7 mouse cellular contexts compared by ENCODE assay signal in the genomic region with DNA sequence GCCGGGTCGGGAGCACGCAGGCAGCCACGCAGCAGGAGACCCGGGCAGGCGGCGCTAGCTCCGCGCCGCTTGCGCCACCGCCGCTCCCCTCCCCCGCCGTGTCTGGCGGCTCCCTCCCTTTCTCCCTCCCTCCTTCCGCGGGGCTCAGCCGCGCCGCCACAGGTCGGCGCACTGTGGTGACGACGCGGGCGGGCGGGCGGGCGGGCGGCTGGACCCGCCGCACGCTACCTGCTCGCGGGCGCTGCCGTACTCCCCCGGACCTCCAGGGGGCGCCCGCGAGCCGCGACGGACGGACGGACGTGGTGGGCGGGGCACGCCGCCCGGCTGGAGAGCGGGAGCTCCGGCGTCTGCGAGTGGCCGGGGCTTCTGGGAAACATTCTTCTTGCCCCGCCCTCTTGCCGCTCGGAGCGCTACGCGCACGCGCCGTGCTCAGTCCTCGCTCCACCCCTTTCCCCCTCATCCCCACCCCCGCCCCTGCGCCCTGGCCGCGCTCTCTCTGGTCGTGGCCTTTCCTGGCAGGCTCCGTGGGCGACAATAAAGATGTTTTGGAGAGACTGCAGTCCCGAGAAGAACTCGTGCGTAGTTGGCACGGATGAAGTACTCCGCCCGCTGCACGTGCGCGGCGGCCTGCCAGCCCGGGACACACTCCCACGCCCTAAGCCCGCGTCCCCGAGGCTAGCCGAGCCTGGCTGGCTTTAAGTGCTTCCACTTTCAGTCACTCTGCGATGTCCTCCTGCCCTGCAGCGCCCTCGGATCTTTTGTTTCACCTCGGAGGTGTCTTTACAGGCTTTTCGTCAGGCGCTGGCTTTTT. TPM values are rescaled to one million over a fixed set of nuclear protein-coding genes. Genes with fewer than 3 reads are reported as not detected.
DNase-seq lines count a peak whose midpoint lies in the region; ATAC-seq lines count a peak whose summit lies in the region.

A gene (minus strand): TSS at position 114 of the 811 bp plus-strand sequence.

- DNase-seq in adrenal gland, adult 2 months = peak; percentile 98
- DNase-seq in embryo, embryonic 11.5 days (ENCODE audit: low read depth, low spot score) = peak; percentile 95
- DNase-seq in gastrocnemius, postnatal 4 days (ENCODE audit: low spot score in 2 of 2) = peak; percentile 96 to 98
- peak; percentile 93 to 97 for DNase-seq in left cerebral cortex, postnatal 36 days (ENCODE audit: low spot score in 2 of 2)
- DNase-seq in midbrain, embryonic 11.5 days (ENCODE audit: low spot score, missing footprints) = peak; percentile 100
- DNase-seq in skeletal muscle tissue, adult 2 months (ENCODE audit: low read depth, low spot score) = peak; percentile 98

- peak; percentile 94 for ATAC-seq in intestine, embryonic 16.5 days
- peak; percentile 95 for ATAC-seq in midbrain, embryonic 11.5 days (ENCODE audit: low FRiP score)

- H3K27ac ChIP-seq in intestine, embryonic 16.5 days (ENCODE audit: low read length) = peak within 1 kb of the TSS; percentile 100
- H3K27ac ChIP-seq in midbrain, embryonic 11.5 days (ENCODE audit: low read depth, low read length) = peak within 1 kb of the TSS; percentile 96

- peaks cover 20% of the 10 kb centered on the region for H3K4me1 ChIP-seq in intestine, embryonic 16.5 days (ENCODE audit: control insufficient read depth, insufficient read depth, low read length)
- peaks cover 13% of the 10 kb centered on the region for H3K4me1 ChIP-seq in midbrain, embryonic 11.5 days (ENCODE audit: control insufficient read depth, insufficient read depth, low read length)

- H3K36me3 ChIP-seq in intestine, embryonic 16.5 days (ENCODE audit: control insufficient read depth, insufficient read depth, low read length) = no peaks in the 10 kb centered on the region
- no peaks in the 10 kb centered on the region for H3K36me3 ChIP-seq in midbrain, embryonic 11.5 days (ENCODE audit: control insufficient read depth, insufficient read depth, low read length)

- H3K9ac ChIP-seq in intestine, embryonic 16.5 days (ENCODE audit: low read depth, low read length) = peak within 1 kb of the TSS; percentile 98
- peak within 1 kb of the TSS; percentile 95 for H3K9ac ChIP-seq in midbrain, embryonic 11.5 days (ENCODE audit: low read length)

- H3K27me3 ChIP-seq in intestine, embryonic 16.5 days (replicated peaks; ENCODE audit: control insufficient read depth, insufficient read depth, low read length) = no peaks in the 10 kb centered on the region
- H3K27me3 ChIP-seq in midbrain, embryonic 11.5 days (ENCODE audit: control insufficient read depth, insufficient read depth, low read length) = no peaks in the 10 kb centered on the region

- H3K9me3 ChIP-seq in intestine, embryonic 16.5 days (ENCODE audit: control insufficient read depth, low read length) = no peaks in the 10 kb centered on the region
- H3K9me3 ChIP-seq in midbrain, embryonic 11.5 days (ENCODE audit: control insufficient read depth, low read length) = no peaks in the 10 kb centered on the region

- H3K4me3 ChIP-seq in intestine, embryonic 16.5 days (ENCODE audit: low read length) = peak within 1 kb of the TSS; percentile 88
- H3K4me3 ChIP-seq in midbrain, embryonic 11.5 days (ENCODE audit: low read depth, low read length) = peak within 1 kb of the TSS; percentile 98

- WGBS in intestine, embryonic 16.5 days = under 1% methylated on average over 63 of the region's 96 CpGs
- WGBS in midbrain, embryonic 11.5 days = under 1% methylated on average over 67 of the region's 96 CpGs

- intact Hi-C loops in left cerebral cortex, postnatal 36 days (cut with DNase I) = loop anchor here (5.0 kb wide), 1 partner anchor 181 kb away; a partner anchor contains a TSS

- H3K4me2 ChIP-seq in intestine, embryonic 16.5 days (ENCODE audit: low read depth, low read length) = peak within 1 kb of the TSS; percentile 70
- H3K4me2 ChIP-seq in midbrain, embryonic 11.5 days = peak within 1 kb of the TSS; percentile 92

RNA-seq across cellular contexts. Expression of the gene that starts here (rescaled TPM):
- 10 to 100 TPM; 66.0 to 73.7 TPM for total RNA-seq in adrenal gland, adult 2 months (2021)
- 19.9 and 23.0 TPM in 2 replicates for polyA plus RNA-seq in adrenal gland, adult 2 months (2012; rRNA removed)
- 10 to 100 TPM; 60.6 to 69.7 TPM for total RNA-seq in gastrocnemius, postnatal 4 days (2021)
- polyA plus RNA-seq in intestine, embryonic 16.5 days (2015; fragmentation: Nextera tagmentation; extraction: Ambion mirVana) = 68.5 and 70.1 TPM in 2 replicates
- 10 to 100 TPM; 49.7 to 51.0 TPM for total RNA-seq in left cerebral cortex, postnatal 36 days (2021)
- 101 and 105 TPM in 2 replicates for polyA plus RNA-seq in midbrain, embryonic 11.5 days (2014; fragmentation: Nextera tagmentation; extraction: Ambion mirVana)

Comparison
In these comparisons a context has a peak if more than half of its experiments do, and no peak if none do; other contexts are left out.
1. Peak in every context shown above with its lines: DNase-seq, ATAC-seq, H3K4me3 ChIP-seq and H3K27ac ChIP-seq.